Mouse (Mus musculus) B cell, adult 2 months (primary cell): ENCODE measurements around the gene Lrrc4c.

Experiments used
- DNase-seq, 2 experiments: peaks; one replicate each; pipeline ENCODE4 v3.0.0; 2022

The Lrrc4c gene

GRCm38 (mm10) chr2:97318008-97318407, 1000.0 kb downstream of the Lrrc4c start:
- no peak for DNase-seq

DNA sequence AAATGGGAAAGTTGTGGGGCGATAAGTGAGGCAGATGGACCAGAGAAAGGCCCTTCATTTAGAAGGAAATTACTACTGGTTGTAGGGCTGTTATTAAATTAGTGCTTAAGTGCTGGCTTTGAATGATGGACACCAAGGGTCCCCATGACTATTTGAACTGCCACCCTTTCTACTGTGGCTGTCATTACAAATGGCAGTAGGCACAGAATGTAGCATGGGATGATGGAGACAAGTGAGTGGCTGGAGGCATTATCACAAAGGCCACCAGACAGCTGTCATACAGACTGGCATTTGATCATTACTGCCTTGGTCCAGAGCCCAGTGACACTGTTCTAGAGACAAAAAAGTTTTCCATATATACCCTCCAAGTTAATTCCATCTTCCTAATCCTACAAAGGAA, 1000.6 kb downstream of the Lrrc4c start:
- DNase-seq = no peak

- no peak for DNase-seq
Measured at GRCm38 (mm10) chr2:97332084-97332682, 1014.2 kb downstream of the Lrrc4c start.

DNA sequence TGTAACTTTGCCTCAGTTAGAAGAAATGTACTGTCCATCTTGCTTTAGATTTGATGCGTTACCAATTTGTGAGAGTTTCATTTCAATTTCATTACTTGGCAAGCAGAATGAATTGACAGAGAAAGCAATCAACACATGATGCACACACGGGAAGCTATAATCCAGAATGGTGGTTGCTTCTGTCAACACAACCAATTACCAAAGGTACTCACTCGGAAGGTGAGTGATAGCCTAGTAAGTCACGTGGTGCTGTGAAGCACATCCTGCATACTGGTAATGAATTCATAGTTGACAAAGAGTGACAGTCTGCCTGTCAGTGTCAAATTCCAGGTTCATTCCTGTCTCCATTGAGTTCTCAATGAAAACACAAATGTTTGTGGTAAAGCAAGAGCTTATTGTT, 1021.7 kb downstream of the Lrrc4c start:
- no peak for DNase-seq

DNA sequence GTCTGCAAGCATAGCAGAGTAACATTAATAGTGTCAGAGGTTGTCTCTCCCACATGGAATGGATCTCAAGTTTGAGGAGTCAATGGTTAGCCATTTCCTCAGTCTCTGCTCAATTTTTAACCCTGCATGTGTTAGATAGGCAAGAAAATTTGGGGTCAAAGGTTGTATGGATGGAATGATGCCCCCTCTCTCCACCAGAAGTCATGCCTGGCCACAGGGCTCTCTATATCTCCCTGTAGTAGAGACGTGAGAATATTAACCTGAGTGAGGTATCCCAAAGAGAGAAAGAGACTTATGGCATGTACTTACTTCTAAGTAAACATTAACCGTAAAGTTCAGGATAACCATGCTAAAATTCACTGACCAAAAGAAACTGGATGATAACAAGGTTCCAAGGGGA, 1043.3 kb downstream of the Lrrc4c start:
- no peak for DNase-seq

DNA sequence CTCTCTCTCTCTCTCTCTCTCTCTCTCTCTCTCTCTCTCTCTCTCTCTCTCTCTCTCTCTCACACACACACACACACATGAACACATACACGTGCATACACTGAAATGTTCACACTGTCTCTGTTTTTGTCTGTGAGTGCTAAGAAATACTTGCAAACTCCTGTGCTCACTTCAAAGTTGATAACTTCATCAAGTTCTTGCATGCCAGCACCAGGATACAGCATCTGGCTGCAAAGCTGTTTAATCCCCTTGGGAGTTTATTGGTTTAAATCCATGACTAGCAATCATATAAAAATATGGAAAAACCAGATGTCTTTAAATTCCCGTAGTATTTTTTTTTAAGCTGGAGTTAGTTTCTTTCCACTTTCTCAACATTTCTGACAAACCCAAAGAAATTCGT, 1052.0 kb downstream of the Lrrc4c start:
- DNase-seq = no peak

- no peak for DNase-seq
Measured at GRCm38 (mm10) chr2:97391437-97391836, 1073.5 kb downstream of the Lrrc4c start.

DNA sequence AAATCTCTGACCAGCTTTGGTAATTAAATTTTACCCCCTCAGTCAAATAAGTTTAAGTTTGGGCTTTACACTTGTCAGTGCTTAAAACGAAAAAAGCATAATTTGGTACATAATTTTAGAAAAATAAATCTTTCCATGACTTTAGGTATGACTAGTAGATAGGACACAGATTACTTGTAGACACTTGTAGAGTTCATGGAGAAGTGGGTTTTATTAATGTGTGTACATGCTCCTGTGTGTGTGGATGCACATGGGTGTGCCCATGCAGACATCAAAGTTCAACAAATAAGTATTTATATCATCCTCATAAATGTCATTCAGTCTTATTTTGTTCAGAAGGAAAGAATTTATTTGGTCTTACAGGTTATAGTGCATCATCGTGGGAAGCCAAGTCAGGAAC, 1073.9 kb downstream of the Lrrc4c start:
- DNase-seq = no peak

DNA sequence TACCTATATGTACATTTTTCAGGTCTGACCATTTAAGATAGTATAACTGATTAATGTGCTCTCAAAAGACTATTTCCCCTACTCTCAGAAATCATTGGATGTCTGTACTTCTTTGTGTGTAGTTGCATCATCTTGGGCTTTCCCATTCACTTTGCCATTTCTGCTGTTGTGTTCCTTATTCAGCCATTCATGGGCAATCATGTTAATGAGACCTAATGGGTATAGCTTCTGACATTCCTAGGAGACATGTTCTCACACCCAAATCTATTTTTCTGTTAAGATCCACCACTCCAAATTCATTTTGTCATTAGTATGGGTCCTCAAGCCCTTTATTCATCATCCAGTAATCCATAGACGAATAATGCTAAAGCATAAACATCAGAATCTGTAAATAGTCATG, 1095.1 kb downstream of the Lrrc4c start:
- DNase-seq = no peak

GRCm38 (mm10) chr2:97414416-97415362, 1096.7 kb downstream of the Lrrc4c start:
- DNase-seq = no peak

DNA sequence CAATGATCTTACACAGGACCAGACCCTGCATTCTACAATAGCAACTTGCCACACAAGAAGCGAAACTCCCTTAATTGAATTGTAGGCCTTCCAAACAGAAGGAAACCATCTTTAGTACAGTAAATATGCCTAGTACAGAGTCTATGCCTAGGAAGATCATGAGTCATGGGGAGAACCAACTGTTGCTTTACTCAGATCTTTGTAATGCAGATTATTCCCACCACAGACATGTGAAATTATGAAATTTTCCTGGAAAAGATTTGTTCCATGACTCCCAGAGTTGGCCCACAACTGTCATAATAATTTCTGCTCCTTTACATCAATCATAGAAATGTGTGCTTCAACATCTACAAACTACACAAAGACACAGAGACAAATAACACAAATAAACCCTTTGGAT, 1116.2 kb downstream of the Lrrc4c start:
- DNase-seq = no peak

DNA sequence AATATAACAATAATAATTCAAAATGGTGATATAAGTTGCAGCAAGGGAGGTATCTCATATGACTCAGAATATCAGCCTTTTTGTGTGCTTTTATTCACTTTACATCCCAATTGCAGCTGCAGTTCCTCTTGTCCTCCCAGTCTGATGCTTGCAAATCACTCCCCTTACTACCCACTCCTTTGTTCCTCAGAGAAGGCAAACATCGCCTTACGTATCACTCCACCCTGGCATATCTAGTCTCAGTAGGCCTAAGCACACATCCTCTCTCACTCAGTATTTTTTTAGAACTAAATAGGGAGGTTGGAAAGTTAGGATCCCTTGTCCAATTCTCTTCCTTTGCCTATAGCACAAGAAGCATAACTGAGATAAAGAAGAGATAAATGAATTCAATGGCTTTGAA, 1117.6 kb downstream of the Lrrc4c start:
- no peak for DNase-seq

GRCm38 (mm10) chr2:97437767-97438166, 1119.8 kb downstream of the Lrrc4c start:
- no peak for DNase-seq

- DNase-seq = no peak
Measured at GRCm38 (mm10) chr2:97463573-97463972, 1145.6 kb downstream of the Lrrc4c start.

DNA sequence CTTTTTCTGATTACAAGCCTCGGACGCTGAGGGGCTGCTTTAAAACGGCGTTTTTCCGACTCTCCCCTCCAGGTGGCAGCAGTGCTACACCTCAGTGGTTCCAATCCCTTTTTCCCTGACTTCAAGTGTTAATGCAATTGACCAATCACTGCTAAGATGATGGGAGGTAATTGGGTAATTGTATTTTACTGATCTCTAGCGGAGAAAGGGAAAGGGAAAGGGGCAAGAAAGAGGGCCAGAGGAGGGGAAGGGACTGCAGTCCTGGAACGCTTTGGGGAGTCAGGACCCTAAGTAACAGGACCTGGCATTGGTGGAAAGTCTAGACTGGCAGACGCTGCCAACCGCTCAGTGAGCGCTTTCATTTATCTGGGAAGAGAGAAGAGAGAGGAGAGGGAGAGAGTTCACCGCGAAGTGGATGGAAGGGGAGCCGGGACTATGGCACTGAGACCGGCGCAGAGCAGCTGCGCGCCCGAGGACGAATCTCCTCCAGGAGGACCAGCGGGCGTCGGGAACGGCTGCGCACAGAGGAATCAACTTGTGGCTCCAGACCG, 1148.3 kb downstream of the Lrrc4c start:
- DNase-seq = no peak

DNA sequence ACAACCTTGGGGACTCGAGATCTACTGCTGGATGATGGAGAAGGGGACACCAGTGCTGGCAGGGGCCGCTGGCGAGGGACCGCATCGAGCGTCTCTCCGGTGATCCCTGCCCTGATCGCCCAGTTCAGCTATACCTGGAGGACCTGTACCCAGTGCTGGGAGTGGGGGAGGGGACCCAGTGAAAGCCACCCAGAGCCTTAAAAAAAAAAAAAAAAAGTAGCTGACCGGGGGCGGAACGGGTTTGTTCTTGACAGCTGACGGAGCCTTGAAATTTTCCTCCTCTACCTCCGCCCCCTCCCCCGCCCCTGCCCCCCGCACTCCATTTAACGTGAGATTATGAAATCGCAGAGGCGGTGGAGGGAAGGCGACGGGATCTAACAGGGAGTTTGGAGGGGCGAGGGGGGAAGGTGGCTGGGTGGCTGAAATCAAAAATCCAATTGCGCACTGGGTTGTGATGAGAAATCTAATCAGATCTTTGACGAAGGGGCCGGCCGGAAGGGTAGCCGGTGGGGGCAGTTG, 1149.1 kb downstream of the Lrrc4c start:
- no peak for DNase-seq

- no peak for DNase-seq
Measured at GRCm38 (mm10) chr2:97467664-97468063, 1149.7 kb downstream of the Lrrc4c start.

DNA sequence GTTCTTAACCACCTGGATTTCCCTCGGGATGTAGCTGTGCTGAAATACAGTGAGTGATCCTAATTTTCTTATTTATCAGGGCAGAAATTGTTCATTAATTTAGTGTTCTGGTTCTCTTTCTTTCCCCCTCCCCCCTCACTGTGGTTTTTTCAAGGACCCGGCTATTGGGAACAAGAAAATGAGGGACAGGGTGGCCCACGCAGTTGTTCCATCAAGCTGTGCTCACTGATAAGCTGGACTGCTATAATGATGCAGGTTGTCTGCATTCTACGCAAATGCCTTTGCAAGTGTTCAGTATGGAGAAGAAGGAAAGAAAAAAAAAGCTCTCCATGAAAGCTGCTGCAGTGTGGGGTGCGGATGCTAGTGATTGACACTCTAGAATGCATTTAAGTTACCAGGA, 1150.4 kb downstream of the Lrrc4c start:
- DNase-seq = no peak

GRCm38 (mm10) chr2:97469396-97469795, 1151.4 kb downstream of the Lrrc4c start:
- no peak for DNase-seq

DNA sequence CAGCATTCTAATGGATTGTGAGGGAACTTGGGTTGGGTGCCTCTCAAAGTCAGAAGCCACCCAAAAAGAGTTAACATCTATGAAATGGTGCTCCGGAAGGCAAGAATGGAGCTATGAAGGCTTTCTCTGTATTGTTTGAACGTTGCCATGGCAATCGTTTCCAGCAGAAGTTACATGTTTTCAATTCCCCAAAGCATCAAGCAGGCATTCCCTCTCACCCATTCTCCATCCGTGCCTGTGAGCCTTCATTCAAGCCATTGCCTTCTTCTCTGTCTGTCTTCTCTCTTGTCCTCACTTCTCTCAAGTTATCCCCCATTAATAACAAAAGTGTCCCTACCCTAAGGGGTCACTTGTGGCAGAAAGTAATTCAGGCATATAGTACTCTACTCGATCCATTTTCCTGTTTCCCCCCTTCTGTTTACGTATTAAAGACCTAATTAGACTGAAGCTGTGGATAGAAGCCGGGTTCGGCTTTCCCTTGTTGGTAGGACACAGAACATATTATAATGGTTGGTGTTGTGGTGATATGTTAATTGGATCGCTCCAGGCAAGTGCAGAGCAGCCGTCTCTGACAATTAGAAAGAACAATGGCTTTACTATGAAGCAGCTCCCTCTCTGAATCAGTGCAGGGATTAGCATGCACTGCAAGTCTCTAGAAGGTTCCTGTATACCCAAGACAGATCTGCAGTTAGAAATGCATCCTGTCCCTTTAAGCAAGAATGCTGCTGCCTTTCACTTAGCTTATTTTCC, 1160.4 kb downstream of the Lrrc4c start:
- no peak for DNase-seq

- DNase-seq = no peak
Measured at GRCm38 (mm10) chr2:97478925-97479298, 1160.9 kb downstream of the Lrrc4c start.

DNA sequence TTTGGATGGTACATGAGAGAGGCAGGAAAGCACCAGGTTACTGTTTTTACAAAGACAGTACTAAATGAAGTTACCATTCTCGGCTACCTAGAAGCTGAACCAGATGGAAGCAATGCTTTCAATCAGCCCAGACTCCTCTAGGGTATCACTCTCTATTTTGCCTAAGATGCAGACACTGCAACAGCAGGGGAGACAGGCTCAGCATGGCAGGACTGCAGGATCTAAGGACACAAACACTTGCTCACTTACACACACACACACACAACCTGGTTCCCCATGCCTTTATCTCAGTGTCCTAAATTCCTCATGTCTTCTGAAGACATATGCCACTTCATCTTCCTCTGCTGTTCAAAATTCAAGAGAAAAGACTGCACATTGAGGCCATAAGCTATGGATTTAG, 1167.0 kb downstream of the Lrrc4c start:
- DNase-seq = no peak

DNA sequence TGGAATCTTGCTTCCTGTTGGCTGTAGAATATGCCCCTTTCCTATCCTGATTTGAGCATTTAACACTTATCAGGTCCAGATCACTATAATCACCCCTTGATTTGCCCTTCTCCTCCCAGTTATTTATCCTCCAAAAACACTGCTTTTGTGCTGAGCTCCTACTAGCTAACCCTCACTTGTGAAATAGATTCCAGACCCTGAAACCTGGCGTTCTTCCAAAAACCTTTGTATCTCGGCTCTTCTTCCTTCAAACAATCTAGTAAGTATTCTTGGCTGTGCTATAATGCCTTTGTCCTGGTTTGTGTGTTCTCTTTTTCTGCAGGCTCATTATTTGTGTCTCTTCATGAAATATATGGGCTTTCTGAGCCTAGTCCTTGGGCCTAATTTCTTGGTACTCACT, 1167.6 kb downstream of the Lrrc4c start:
- DNase-seq = no peak
